Mouse (Mus musculus): ENCODE measurements at regions not wholly inside any gene's neighbourhood (a gene's known extent, or its start where the extent isn't known, plus 50 kb on each side); places are given as distances from the start of the nearest gene placed in this dataset.

- in situ Hi-C loops (cut with MboI, MseI): no loop called here
Observed at GRCm38 (mm10) chr16:76837450-76837849, 176.1 kb upstream of the Usp25 start.

- in situ Hi-C loops (cut with MboI, MseI): no loop called here
Observed at GRCm38 (mm10) chr16:76830371-76830770, 183.1 kb upstream of the Usp25 start.

GRCm38 (mm10) chr16:76827674-76828441 is 185.6 kb upstream of the Usp25 start:
- in situ Hi-C loops (cut with MboI, MseI): no loop called here

GRCm38 (mm10) chr16:76821261-76821660 is 192.2 kb upstream of the Usp25 start:
- in situ Hi-C loops (cut with MboI, MseI): no loop called here

GRCm38 (mm10) chr16:76816056-76816885 is 197.2 kb upstream of the Usp25 start:
- in situ Hi-C loops (cut with MboI, MseI): no loop called here

- in situ Hi-C loops (cut with MboI, MseI): no loop called here
Observed at GRCm38 (mm10) chr16:76803725-76804124, 209.8 kb upstream of the Usp25 start.

- in situ Hi-C loops (cut with MboI, MseI): no loop called here
Observed at GRCm38 (mm10) chr16:76786405-76787155, 226.9 kb upstream of the Usp25 start.

- in situ Hi-C loops (cut with MboI, MseI): no loop called here
Observed at GRCm38 (mm10) chr16:76782656-76783055, 230.8 kb upstream of the Usp25 start.

- in situ Hi-C loops (cut with MboI, MseI): loop anchor here (5.0 kb wide), 1 partner anchor 583 kb away; no protein-coding TSS in a partner anchor
Observed at GRCm38 (mm10) chr16:76775790-76776189, 237.7 kb upstream of the Usp25 start.

- in situ Hi-C loops (cut with MboI, MseI): no loop called here
Observed at GRCm38 (mm10) chr16:76774032-76774431, 239.5 kb upstream of the Usp25 start.

GRCm38 (mm10) chr16:76773466-76773865 is 240.0 kb upstream of the Usp25 start:
- in situ Hi-C loops (cut with MboI, MseI): no loop called here

- in situ Hi-C loops (cut with MboI, MseI): loop anchor here (5.0 to 10.0 kb wide), 4 partner anchors 94 to 1806 kb away; partner anchors contain the start of genes D16Ertd472e and Nrip1
Observed at GRCm38 (mm10) chr16:76768607-76769006, 244.9 kb upstream of the Usp25 start.

- in situ Hi-C loops (cut with MboI, MseI): loop anchor here (5.0 to 10.0 kb wide), 4 partner anchors 92 to 1808 kb away; partner anchors contain the start of genes D16Ertd472e and Nrip1
Observed at GRCm38 (mm10) chr16:76766636-76767035, 246.9 kb upstream of the Usp25 start.

GRCm38 (mm10) chr16:76765536-76765935 is 248.0 kb upstream of the Usp25 start:
- in situ Hi-C loops (cut with MboI, MseI): loop anchor here (5.0 to 10.0 kb wide), 4 partner anchors 91 to 1809 kb away; partner anchors contain the start of genes D16Ertd472e and Nrip1

- in situ Hi-C loops (cut with MboI, MseI): loop anchor here (5.0 to 10.0 kb wide), 4 partner anchors 90 to 1810 kb away; partner anchors contain the start of genes D16Ertd472e and Nrip1
Observed at GRCm38 (mm10) chr16:76764994-76765393, 248.5 kb upstream of the Usp25 start.

- in situ Hi-C loops (cut with MboI, MseI): loop anchor here (10.0 kb wide), 3 partner anchors 88 to 1812 kb away; partner anchors contain the start of gene D16Ertd472e
Observed at GRCm38 (mm10) chr16:76762619-76763283, 250.8 kb upstream of the Usp25 start.

- in situ Hi-C loops (cut with MboI, MseI): loop anchor here (10.0 kb wide), 3 partner anchors 87 to 1813 kb away; partner anchors contain the start of gene D16Ertd472e
Observed at GRCm38 (mm10) chr16:76761848-76762247, 251.7 kb upstream of the Usp25 start.

GRCm38 (mm10) chr16:76761004-76761403 is 252.5 kb upstream of the Usp25 start:
- in situ Hi-C loops (cut with MboI, MseI): loop anchor here (10.0 kb wide), 3 partner anchors 86 to 1814 kb away; partner anchors contain the start of gene D16Ertd472e

- in situ Hi-C loops (cut with MboI, MseI): loop anchor here (5.0 kb wide), 1 partner anchor 63 kb away; no protein-coding TSS in a partner anchor
Observed at GRCm38 (mm10) chr16:76754871-76755270, 258.6 kb upstream of the Usp25 start.

- in situ Hi-C loops (cut with MboI, MseI): no loop called here
Observed at GRCm38 (mm10) chr16:76746385-76746784, 267.1 kb upstream of the Usp25 start.
